Mouse (Mus musculus) stomach, embryonic 15.5 days (tissue): Measurements from ENCODE around the gene Serpina3m. TPM values are rescaled to one million over a fixed set of nuclear protein-coding genes. Genes with fewer than 3 reads are reported as not detected.

Experiments used
- ATAC-seq: fragments of 200-750 bp; cut with Nextera tagmentation; 2 replicates; pipeline ENCODE4 v1.8.0; 2017; ENCODE audit warnings: low read depth, moderate number of reproducible peaks, moderate TSS enrichment; ENCODE audit not compliant: insufficient read depth, low FRiP score
- H3K27ac ChIP-seq: fragments of 300-500 bp; sonication (generic); 2 replicates; pipeline ENCODE4 v1.5.1; 2015; ENCODE audit warnings: mild to moderate bottlenecking, inconsistent platforms
- H3K27me3 ChIP-seq: fragments of 300-500 bp; sonication (generic); replicated peaks from 2 replicates; pipeline ENCODE4 v1.6.1; 2015; ENCODE audit warnings: inconsistent platforms
- H3K36me3 ChIP-seq: fragments of 300-500 bp; sonication (generic); 2 replicates; pipeline ENCODE4 v1.6.1; 2015; ENCODE audit warnings: inconsistent platforms
- H3K4me1 ChIP-seq: fragments of 300-500 bp; sonication (generic); 2 replicates; pipeline ENCODE4 v1.6.1; 2015; ENCODE audit warnings: inconsistent platforms
- H3K4me2 ChIP-seq: fragments of 300-500 bp; sonication (generic); 2 replicates; pipeline ENCODE4 v1.6.1; 2015; ENCODE audit warnings: mild to moderate bottlenecking, inconsistent platforms
- H3K4me3 ChIP-seq: fragments of 300-500 bp; sonication (generic); replicated peaks from 2 replicates; pipeline ENCODE4 v1.5.1; 2015; ENCODE audit warnings: inconsistent platforms
- H3K9ac ChIP-seq: fragments of 300-500 bp; sonication (generic); 2 replicates; pipeline ENCODE4 v1.6.1; 2015; ENCODE audit warnings: inconsistent platforms
- H3K9me3 ChIP-seq: fragments of 300-500 bp; sonication (generic); 2 replicates; pipeline ENCODE4 v1.6.1; 2016; ENCODE audit warnings: inconsistent platforms
- WGBS: fragments of 180-500 bp; shearing (Covaris S2); methylation state at CpG from one replicate; pipeline ENCODE4 v1.1.7; 2015; 5-methylcytosine and 5-hydroxymethylcytosine counted together
- polyA plus RNA-seq: library from polyadenylated mRNA; unstranded; fragments of >200 nt; fragmentation: Nextera tagmentation; extraction: Ambion mirVana; gene quantifications from 2 replicates; pipeline ENCODE4 v1.2.1, GENCODE M21; 2015

Gene Serpina3m
- polyA plus RNA-seq, 1 experiment from 2014 or later: not detected

- no peak for ATAC-seq
- H3K27ac ChIP-seq: no peak overlapping the region
- no peak overlapping the region for H3K4me3 ChIP-seq
- no peaks in the 10 kb centered on the region for H3K36me3 ChIP-seq
- no peak overlapping the region for H3K9ac ChIP-seq
- no peaks in the 10 kb centered on the region for H3K27me3 ChIP-seq
- H3K4me1 ChIP-seq: no peaks in the 10 kb centered on the region
- H3K9me3 ChIP-seq: no peaks in the 10 kb centered on the region
- H3K4me2 ChIP-seq: no peak overlapping the region
- 49% methylated on average over 7 of the region's 7 CpGs for WGBS
Observed at GRCm38 (mm10) chr12:104433214-104433613, 94.9 kb downstream of the Serpina3m start.

DNA sequence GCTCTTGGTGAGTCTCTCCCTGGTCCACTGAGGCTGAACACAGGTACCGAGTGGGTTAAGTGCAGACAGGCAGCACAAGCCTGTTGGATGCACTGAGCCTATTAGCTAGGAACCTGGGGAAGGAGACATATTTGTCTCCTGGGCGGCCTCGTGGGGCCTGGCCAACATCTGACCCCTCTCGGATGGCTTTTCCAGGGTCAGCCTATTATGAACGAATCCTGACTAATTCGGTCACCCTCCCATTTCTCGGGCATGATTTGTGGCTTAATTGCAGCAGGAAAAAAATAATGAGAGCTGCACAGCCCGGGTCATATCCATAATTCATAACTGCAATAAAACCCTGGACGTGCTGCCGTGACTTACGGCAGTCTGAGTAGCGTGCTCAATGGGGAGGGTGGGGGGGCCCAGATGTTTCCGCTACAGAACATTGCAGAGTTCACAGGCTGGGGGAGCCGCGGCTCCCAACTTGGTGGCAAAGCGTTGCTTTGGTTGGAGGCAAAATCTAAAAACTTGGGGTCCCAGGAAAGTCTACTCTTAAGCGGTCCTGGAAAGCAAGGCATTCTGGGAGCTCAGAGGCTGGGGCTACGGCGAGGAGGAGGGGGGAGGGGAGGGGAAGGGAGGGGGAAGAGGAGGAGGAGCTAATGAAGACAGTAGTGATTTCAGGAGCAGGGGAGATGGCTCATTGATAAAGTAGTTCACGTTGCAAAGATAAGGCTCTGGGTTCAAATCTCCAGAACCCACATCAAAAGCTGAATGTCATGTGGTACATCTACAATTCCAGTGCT lies 95.9 kb downstream of the Serpina3m start:
- no peak overlapping the region for H3K4me2 ChIP-seq
- 65% methylated on average over 20 of the region's 20 CpGs for WGBS
- no peak overlapping the region for H3K4me3 ChIP-seq
- H3K27me3 ChIP-seq: no peaks in the 10 kb centered on the region; the same call in 1 of the 2 replicates
- H3K9ac ChIP-seq: no peak overlapping the region
- no peak for ATAC-seq
- H3K27ac ChIP-seq: no peak overlapping the region
- H3K36me3 ChIP-seq: no peaks in the 10 kb centered on the region
- H3K4me1 ChIP-seq: no peaks in the 10 kb centered on the region
- no peaks in the 10 kb centered on the region for H3K9me3 ChIP-seq

DNA sequence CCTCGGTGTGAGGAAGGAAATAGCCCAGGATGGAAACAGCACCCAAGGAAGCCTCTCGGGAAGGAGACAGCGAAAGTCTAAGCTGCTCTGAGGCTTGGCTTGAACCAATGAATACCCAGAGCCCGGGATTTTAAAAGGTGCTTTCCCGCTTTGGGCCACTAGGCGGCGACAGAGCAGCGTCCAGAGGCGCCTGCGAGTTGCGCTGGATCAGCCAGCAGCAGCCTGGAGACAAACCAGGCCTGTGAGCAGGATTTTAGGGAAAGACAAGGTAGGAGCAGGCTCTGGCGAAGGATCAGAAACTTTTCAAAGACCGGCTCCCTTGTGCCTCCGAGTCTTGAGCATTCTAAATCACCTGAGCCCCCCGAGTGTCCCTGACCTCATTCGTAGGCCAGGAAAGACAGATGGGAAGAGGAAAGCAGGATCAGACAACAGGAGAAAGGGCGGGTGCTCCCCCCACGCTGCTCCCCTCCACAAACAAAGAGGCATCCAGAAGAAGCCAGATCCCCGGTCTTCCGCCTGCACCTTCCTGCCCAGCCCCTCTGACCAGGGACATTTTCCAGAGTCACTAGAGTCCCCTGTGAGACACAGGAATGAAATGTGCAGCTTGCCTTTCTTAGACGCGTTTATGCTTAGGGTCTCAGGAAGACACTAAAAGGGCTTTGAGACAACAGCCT lies 101.9 kb downstream of the Serpina3m start:
- no peak overlapping the region for H3K27ac ChIP-seq
- no peak for ATAC-seq
- no peak overlapping the region for H3K9ac ChIP-seq
- H3K27me3 ChIP-seq: no peaks in the 10 kb centered on the region; the same call in none of the 2 replicates
- no peaks in the 10 kb centered on the region for H3K36me3 ChIP-seq
- 0 out of 2 replicates have a peak overlapping the region, but pooled peaks have one; percentile 1 for H3K4me2 ChIP-seq
- no peaks in the 10 kb centered on the region for H3K4me1 ChIP-seq
- H3K9me3 ChIP-seq: no peaks in the 10 kb centered on the region
- no peak overlapping the region for H3K4me3 ChIP-seq
- 11% methylated on average over 22 of the region's 22 CpGs for WGBS

- no peak overlapping the region for H3K4me3 ChIP-seq
- no peak for ATAC-seq
- H3K9me3 ChIP-seq: no peaks in the 10 kb centered on the region
- H3K4me2 ChIP-seq: no peak overlapping the region
- WGBS: 82% methylated on average over 11 of the region's 11 CpGs
- no peak overlapping the region for H3K27ac ChIP-seq
- no peak overlapping the region for H3K9ac ChIP-seq
- no peaks in the 10 kb centered on the region; the same call in none of the 2 replicates for H3K27me3 ChIP-seq
- no peaks in the 10 kb centered on the region for H3K4me1 ChIP-seq
- no peaks in the 10 kb centered on the region for H3K36me3 ChIP-seq
Observed at GRCm38 (mm10) chr12:104443716-104444115, 105.4 kb downstream of the Serpina3m start.

Other genes with a start within 250 kb of the Serpina3m start
- gene Serpina5, start 237.4 kb upstream of the Serpina3m start, polyA plus RNA-seq: 0.05 TPM in 1 of 2 replicates, not detected in the other
- gene Serpina3a, start 225.8 kb upstream of the Serpina3m start, polyA plus RNA-seq: not detected in 2 replicates
- not detected in 2 replicates for gene Serpina3b, start 210.5 kb upstream of the Serpina3m start, polyA plus RNA-seq
- not detected in 2 replicates for gene Serpina3c, start 184.6 kb upstream of the Serpina3m start, polyA plus RNA-seq
- gene Serpina3f, start 123.9 kb upstream of the Serpina3m start, polyA plus RNA-seq: 0.12 and 0.22 TPM in 2 replicates
- 2.0 and 3.2 TPM in 2 replicates for gene Serpina3g, start 102.2 kb upstream of the Serpina3m start, polyA plus RNA-seq
- 0.12 TPM in 1 of 2 replicates, not detected in the other for gene Serpina3i, start 75.4 kb upstream of the Serpina3m start, polyA plus RNA-seq
- not detected in 2 replicates for gene Serpina3j, start 23.9 kb upstream of the Serpina3m start, polyA plus RNA-seq
- not detected in 2 replicates for gene Serpina3k, start within 50 bp of the Serpina3m start, polyA plus RNA-seq
- not detected in 2 replicates for gene Serpina3n, start 68.2 kb downstream of the Serpina3m start, polyA plus RNA-seq
- gene Gsc, start 134.8 kb downstream of the Serpina3m start, polyA plus RNA-seq: 0.60 and 1.4 TPM in 2 replicates